Mouse (Mus musculus): Measurements from ENCODE around the gene Atp11c.

- TF ChIP-seq POLR2A (IDR thresholded peaks at IDR 0.05; ENCODE audit: borderline replicate concordance, extremely low read depth, low read depth, low read length) (no peak), CTCF (IDR thresholded peaks at IDR 0.05; ENCODE audit: insufficient read depth, low read length) (no peak)
These were observed 205.6 kb downstream of the Atp11c start for GRCm38 (mm10) chrX:60386852-60387251.

Measured in lung, adult 2 months (tissue).